Mouse (Mus musculus) heart, adult 2 months (tissue): Measurements from ENCODE around the gene Palm2.

ENCODE experiments used
- CTCF ChIP-seq: fragments of 200-600 bp; IDR thresholded peaks from 2 replicates; pipeline ENCODE4 v1.8.1; 2022; ENCODE audit warnings: antibody characterized with exemption, mild to moderate bottlenecking, moderate library complexity
- EP300 ChIP-seq: fragments of 200-500 bp; IDR thresholded peaks from 2 replicates; pipeline ENCODE4 v1.6.1; 2011; ENCODE audit warnings: low read depth, low read length, control low read depth; ENCODE audit not compliant: insufficient read depth
- POLR2A ChIP-seq: fragments of 200-500 bp; IDR thresholded peaks from 2 replicates; pipeline ENCODE4 v1.6.1; 2011; ENCODE audit warnings: mild to moderate bottlenecking, low read depth, low read length, control low read depth; ENCODE audit not compliant: insufficient read depth

- TF ChIP-seq EP300 (no peak), CTCF (no peak), POLR2A (no peak)
Observed at GRCm38 (mm10) chr4:57436286-57436685, 2.2 kb downstream of the Palm2 start.
